In the genomic region with DNA sequence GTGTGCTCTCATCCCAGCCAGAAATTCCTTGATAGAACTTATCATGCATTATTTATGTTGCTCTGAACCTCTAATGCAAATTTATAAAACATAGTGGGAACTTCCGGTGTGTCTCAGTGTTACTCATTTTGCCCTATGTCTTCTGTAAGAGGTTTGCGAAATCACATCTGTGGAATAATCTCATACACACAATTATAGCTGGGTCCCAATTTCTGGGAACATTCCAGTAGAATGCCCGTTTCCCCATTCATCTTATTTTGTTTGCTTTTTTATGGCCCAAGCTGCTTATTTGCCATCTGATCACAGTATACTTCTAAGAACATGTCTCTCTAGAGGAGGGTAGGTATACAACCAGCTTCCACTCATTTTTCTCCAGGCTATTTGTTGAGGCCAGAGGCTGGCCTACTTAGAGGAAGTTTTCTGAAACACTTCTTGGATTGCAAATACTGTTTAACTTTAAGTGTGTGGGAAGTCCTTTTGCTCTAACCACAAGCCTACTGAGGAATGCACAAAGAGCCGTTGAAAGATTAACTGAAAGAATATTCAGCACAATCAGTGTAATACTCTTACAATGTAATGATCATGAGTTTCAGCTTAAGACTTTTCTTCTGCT, we compare ENCODE assay signal across 31 mouse cellular contexts.
DNase-seq lines count a peak whose midpoint lies in the region; ATAC-seq and TF ChIP-seq lines count a peak whose summit lies in the region.
"Had no signal": no experiment of that assay in that cellular context is flagged by ENCODE, and none has a peak within 500 bp of the region (broad histone marks: within the 10 kb centered on the region; RNA-seq: fewer than 3 reads in every experiment).

No protein-coding gene starts in this region.

- no peaks in the 10 kb centered on the region for H3K27me3 ChIP-seq in kidney, postnatal 0 days (ENCODE audit: insufficient read depth, low read length)
- no peaks in the 10 kb centered on the region for H3K27me3 ChIP-seq in C2C12 (ENCODE audit: control insufficient read depth, insufficient read depth, insufficient read length)
- H3K27me3 ChIP-seq: embryonic facial prominence, embryonic 12.5 days; forebrain, embryonic 13.5 days; hindbrain, embryonic 12.5 days; intestine, embryonic 15.5 days; limb, embryonic 12.5 days; liver, embryonic 15.5 days; neural tube, embryonic 13.5 days had no signal

- H3K79me2 ChIP-seq in C2C12 (ENCODE audit: control insufficient read depth, insufficient read depth) = no peaks in the 10 kb centered on the region

- no peak for TF ChIP-seq CTCF in kidney, postnatal 0 days (IDR thresholded peaks at IDR 0.05; ENCODE audit: low read depth)
- TF ChIP-seq CTCF in C2C12 (IDR thresholded peaks at IDR 0.05; ENCODE audit: control insufficient read depth, insufficient read depth, insufficient read length) = no peak

- H3K36me3 ChIP-seq in kidney, postnatal 0 days (ENCODE audit: insufficient read depth, low read length) = no peaks in the 10 kb centered on the region
- no peaks in the 10 kb centered on the region for H3K36me3 ChIP-seq in C2C12 (ENCODE audit: control insufficient read depth, insufficient read depth)
- H3K36me3 ChIP-seq: embryonic facial prominence, embryonic 12.5 days; hindbrain, embryonic 12.5 days; intestine, embryonic 15.5 days; limb, embryonic 12.5 days; liver, embryonic 15.5 days; neural tube, embryonic 13.5 days had no signal

- no peak overlapping the region for H3ac ChIP-seq in C2C12 (ENCODE audit: control insufficient read depth, insufficient read length, low read depth)

- no peak overlapping the region for H3K27ac ChIP-seq in kidney, postnatal 0 days
- H3K27ac ChIP-seq: embryonic facial prominence, embryonic 12.5 days; forebrain, embryonic 13.5 days; hindbrain, embryonic 12.5 days; hindbrain, postnatal 0 days; intestine, embryonic 15.5 days; left cerebral cortex, adult 2 months; limb, embryonic 12.5 days; liver, embryonic 15.5 days; neural tube, embryonic 13.5 days had no signal

- no peaks in the 10 kb centered on the region for H3K4me1 ChIP-seq in kidney, postnatal 0 days (replicated peaks; ENCODE audit: insufficient read depth, low read length)
- H3K4me1 ChIP-seq: embryonic facial prominence, embryonic 12.5 days; forebrain, embryonic 13.5 days; hindbrain, embryonic 12.5 days; intestine, embryonic 15.5 days; limb, embryonic 12.5 days; liver, embryonic 15.5 days; neural tube, embryonic 13.5 days had no signal

- DNase-seq in kidney, postnatal 0 days (ENCODE audit: low spot score) = peak; percentile 21
- no peak for DNase-seq in kidney, postnatal 25 days
- peak; percentile 22 for DNase-seq in fibroblast of lung, adult 2 months (ENCODE audit: low read depth)
- DNase-seq in lung, postnatal 36 days = peak; percentile 36
- DNase-seq in kidney, postnatal 36 days = no peak
- DNase-seq: adrenal gland, adult 8-10 months; cerebellum, adult 8-10 months; cerebellum, postnatal 36 days; gastrocnemius, postnatal 25 days; heart, adult 11 months; heart, postnatal 36 days; kidney, adult 2 months; right cerebral cortex, postnatal 4 days; thymus, adult 2 months; thymus, postnatal 36 days had no signal

- H3K4me3 ChIP-seq in kidney, postnatal 0 days (replicated peaks; ENCODE audit: low read depth, low read length) = no peak overlapping the region
- no peak overlapping the region for H3K4me3 ChIP-seq in C2C12 (ENCODE audit: insufficient read depth, poor library complexity, severe bottlenecking)
- H3K4me3 ChIP-seq: embryonic facial prominence, embryonic 12.5 days; erythroblast, embryonic 14.5 days; forebrain, embryonic 13.5 days; hindbrain, embryonic 12.5 days; intestine, embryonic 15.5 days; left cerebral cortex, adult 2 months; limb, embryonic 12.5 days; liver, embryonic 15.5 days; neural tube, embryonic 13.5 days had no signal

- H3K4me2 ChIP-seq in kidney, postnatal 0 days (ENCODE audit: low read length) = no peak overlapping the region
- H3K4me2 ChIP-seq: embryonic facial prominence, embryonic 12.5 days; forebrain, embryonic 13.5 days; heart, embryonic 11.5 days; hindbrain, embryonic 12.5 days; intestine, embryonic 15.5 days; limb, embryonic 12.5 days; liver, embryonic 15.5 days; midbrain, embryonic 11.5 days; neural tube, embryonic 13.5 days had no signal

- no peaks in the 10 kb centered on the region for H3K79me3 ChIP-seq in C2C12 (ENCODE audit: low read depth)

- 79% methylated on average over 4 of the region's 4 CpGs for WGBS in kidney, postnatal 0 days

- no peak for ATAC-seq in kidney, postnatal 0 days (replicated peaks; ENCODE audit: low FRiP score, low read depth)
- no peak for ATAC-seq in frontal cortex, adult (ENCODE audit: low TSS enrichment)
- ATAC-seq: activated CD4-positive, CD25-positive, alpha-beta regulatory T cell, adult 4 months; CD4-positive, CD25-positive, alpha-beta regulatory T cell, adult 4 months; forebrain, embryonic 13.5 days; hindbrain, postnatal 0 days; intestine, embryonic 15.5 days had no signal

- H3K9me3 ChIP-seq in kidney, postnatal 0 days (replicated peaks; ENCODE audit: low read length) = no peaks in the 10 kb centered on the region
- H3K9me3 ChIP-seq: embryonic facial prominence, embryonic 12.5 days; forebrain, embryonic 13.5 days; hindbrain, embryonic 12.5 days; intestine, embryonic 15.5 days; limb, embryonic 12.5 days; liver, embryonic 15.5 days; neural tube, embryonic 13.5 days had no signal

- no peak overlapping the region for H3K9ac ChIP-seq in kidney, postnatal 0 days (ENCODE audit: low read depth, low read length)
- H3K9ac ChIP-seq: embryonic facial prominence, embryonic 12.5 days; forebrain, embryonic 13.5 days; hindbrain, embryonic 12.5 days; intestine, embryonic 15.5 days; limb, embryonic 12.5 days; liver, embryonic 15.5 days; neural tube, embryonic 13.5 days had no signal

TF ChIP-seq in C2C12, 6 proteins besides CTCF, POLR2A, EP300 and RAD21:
- TF ChIP-seq CEBPB (IDR thresholded peaks at IDR 0.05; ENCODE audit: low read depth) = peak; percentile 80
- TF ChIP-seq MAX (IDR thresholded peaks at IDR 0.05) = no peak
- no peak for TF ChIP-seq MYOG (IDR thresholded peaks at IDR 0.05; ENCODE audit: control insufficient read depth, extremely low read depth, insufficient read length)
- TF ChIP-seq MYOD1 (IDR thresholded peaks at IDR 0.05; ENCODE audit: control insufficient read depth, insufficient read length, low read depth) = no peak
- no peak for TF ChIP-seq USF1 (IDR thresholded peaks at IDR 0.05; ENCODE audit: low read depth)
- no peak for TF ChIP-seq FOSL1 (IDR thresholded peaks at IDR 0.05; ENCODE audit: insufficient read depth, low read length, poor library complexity, severe bottlenecking)

Comparison
In these comparisons a context has a peak if more than half of its experiments do, and no peak if none do; other contexts are left out.
1. DNase-seq: peak in kidney, postnatal 0 days (single experiment), fibroblast of lung, adult 2 months (single experiment) and lung, postnatal 36 days (single experiment); none in kidney, postnatal 25 days (0 of 2) and kidney, postnatal 36 days (0 of 2).